Comparison of ENCODE assay signal across 8 mouse cellular contexts in the genomic region with DNA sequence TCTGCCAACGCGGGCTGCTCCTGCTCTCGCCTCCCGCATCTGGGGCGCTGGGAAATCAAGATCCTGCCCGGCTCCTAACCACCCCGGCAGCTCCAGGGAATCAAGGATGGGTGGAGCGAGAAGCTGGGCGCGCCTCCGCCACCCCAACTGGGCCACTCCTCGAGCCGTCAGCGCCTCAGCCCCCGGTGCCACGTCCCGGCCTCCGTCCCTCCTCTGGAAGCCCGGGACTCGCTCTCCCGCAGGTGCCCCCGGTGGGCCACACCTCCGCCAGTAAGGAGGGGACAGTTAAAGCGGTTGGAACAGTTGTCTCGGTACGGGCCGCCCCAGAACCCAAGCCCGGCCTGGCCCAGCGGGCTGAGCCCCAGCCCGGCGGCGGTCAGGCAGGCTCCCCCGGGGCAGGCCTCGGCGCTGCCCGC. TPM values are rescaled to one million over a fixed set of nuclear protein-coding genes. Genes with fewer than 3 reads are reported as not detected.
DNase-seq lines count a peak whose midpoint lies in the region; ATAC-seq and TF ChIP-seq lines count a peak whose summit lies in the region.

No protein-coding gene starts in this region.

- H3K4me2 ChIP-seq in embryonic facial prominence, embryonic 14.5 days (ENCODE audit: low read depth, low read length) = peak overlapping the region; percentile 88
- peak overlapping the region; percentile 64 for H3K4me2 ChIP-seq in heart, embryonic 11.5 days
- H3K4me2 ChIP-seq in lung, embryonic 16.5 days (ENCODE audit: low read depth, low read length) = peak overlapping the region; percentile 80

- H3K79me2 ChIP-seq in C2C12 (ENCODE audit: control insufficient read depth, insufficient read depth) = peaks cover 50% of the 10 kb centered on the region

- peak; percentile 46 for ATAC-seq in embryonic facial prominence, embryonic 14.5 days (ENCODE audit: low read depth)
- ATAC-seq in heart, embryonic 11.5 days (replicated peaks; ENCODE audit: insufficient number of reproducible peaks, low FRiP score, low TSS enrichment) = peak; percentile 47
- ATAC-seq in lung, embryonic 16.5 days (ENCODE audit: low read depth) = peak; percentile 70

- H3K36me3 ChIP-seq in C2C12 (ENCODE audit: control insufficient read depth, insufficient read depth) = no peaks in the 10 kb centered on the region
- no peaks in the 10 kb centered on the region for H3K36me3 ChIP-seq in embryonic facial prominence, embryonic 14.5 days (ENCODE audit: control insufficient read depth, insufficient read depth, low read length)
- H3K36me3 ChIP-seq in heart, embryonic 11.5 days (ENCODE audit: control insufficient read depth, insufficient read depth, low read length) = no peaks in the 10 kb centered on the region; the same call in 1 of the 2 replicates
- no peaks in the 10 kb centered on the region for H3K36me3 ChIP-seq in lung, embryonic 16.5 days (ENCODE audit: control insufficient read depth, insufficient read depth, low read length)

- H3K79me3 ChIP-seq in C2C12 (ENCODE audit: low read depth) = peaks cover 47% of the 10 kb centered on the region

- H3K27me3 ChIP-seq in C2C12 (ENCODE audit: control insufficient read depth, insufficient read depth, insufficient read length) = no peaks in the 10 kb centered on the region
- no peaks in the 10 kb centered on the region; the same call in 1 of the 2 replicates for H3K27me3 ChIP-seq in embryonic facial prominence, embryonic 14.5 days (replicated peaks; ENCODE audit: control insufficient read depth, insufficient read depth, low read length)
- H3K27me3 ChIP-seq in heart, embryonic 11.5 days (ENCODE audit: control insufficient read depth, insufficient read depth, low read length) = no peaks in the 10 kb centered on the region
- H3K27me3 ChIP-seq in lung, embryonic 16.5 days (ENCODE audit: control insufficient read depth, insufficient read depth, low read depth, low read length) = no peaks in the 10 kb centered on the region

- peak overlapping the region; percentile 78 for H3K4me3 ChIP-seq in C2C12 (ENCODE audit: insufficient read depth, poor library complexity, severe bottlenecking)
- peak overlapping the region; percentile 100 for H3K4me3 ChIP-seq in embryonic facial prominence, embryonic 14.5 days (ENCODE audit: low read depth, low read length)
- peak overlapping the region; percentile 99 for H3K4me3 ChIP-seq in heart, embryonic 11.5 days (ENCODE audit: low read depth, low read length)
- H3K4me3 ChIP-seq in lung, embryonic 16.5 days (ENCODE audit: low read length) = peak overlapping the region; percentile 98

- peak overlapping the region; percentile 99 for H3K9ac ChIP-seq in embryonic facial prominence, embryonic 14.5 days (ENCODE audit: low read depth, low read length)
- peak overlapping the region; percentile 96 for H3K9ac ChIP-seq in heart, embryonic 11.5 days (ENCODE audit: low read depth, low read length)
- peak overlapping the region; percentile 99 for H3K9ac ChIP-seq in lung, embryonic 16.5 days (ENCODE audit: low read length)

- peak overlapping the region; percentile 79 for H3ac ChIP-seq in C2C12 (ENCODE audit: control insufficient read depth, insufficient read length, low read depth)

- H3K9me3 ChIP-seq in embryonic facial prominence, embryonic 14.5 days (ENCODE audit: control insufficient read depth, low read length) = no peaks in the 10 kb centered on the region
- H3K9me3 ChIP-seq in heart, embryonic 11.5 days (replicated peaks; ENCODE audit: control insufficient read depth, low read length) = no peaks in the 10 kb centered on the region
- H3K9me3 ChIP-seq in lung, embryonic 16.5 days (ENCODE audit: control insufficient read depth, low read length) = no peaks in the 10 kb centered on the region

- WGBS in embryonic facial prominence, embryonic 14.5 days = 0% methylated on average over 20 of the region's 36 CpGs
- under 1% methylated on average over 36 of the region's 36 CpGs for WGBS in heart, embryonic 11.5 days (ENCODE audit: insufficient replicate concordance)
- 0% methylated on average over 36 of the region's 36 CpGs for WGBS in lung, embryonic 16.5 days

- peak overlapping the region; percentile 99 for H3K27ac ChIP-seq in embryonic facial prominence, embryonic 14.5 days (replicated peaks; ENCODE audit: low read depth, low read length)
- H3K27ac ChIP-seq in heart, embryonic 11.5 days (ENCODE audit: low read depth, low read length) = peak overlapping the region; percentile 99
- H3K27ac ChIP-seq in lung, embryonic 16.5 days (ENCODE audit: low read length) = peak overlapping the region; percentile 99

- TF ChIP-seq CTCF in C2C12 (IDR thresholded peaks at IDR 0.05; ENCODE audit: control insufficient read depth, insufficient read depth, insufficient read length) = no peak

- DNase-seq in R1 (ENCODE audit: low read depth, low spot score) = peak; percentile 83
- DNase-seq in embryonic facial prominence, embryonic 14.5 days (ENCODE audit: low spot score) = peak; percentile 78
- peak; percentile 84 for DNase-seq in kidney, postnatal 10 days
- peak; percentile 58 for DNase-seq in ovary, postnatal 14 days (ENCODE audit: low spot score)
- no peak for DNase-seq in B cell, adult 2 months

- H3K4me1 ChIP-seq in embryonic facial prominence, embryonic 14.5 days (ENCODE audit: control insufficient read depth, insufficient read depth, low read length) = peaks cover 19% of the 10 kb centered on the region
- H3K4me1 ChIP-seq in heart, embryonic 11.5 days (ENCODE audit: control insufficient read depth, insufficient read depth, low read length) = peaks cover 18% of the 10 kb centered on the region
- H3K4me1 ChIP-seq in lung, embryonic 16.5 days (replicated peaks; ENCODE audit: control insufficient read depth, insufficient read depth, low read length) = peaks cover 23% of the 10 kb centered on the region

TF ChIP-seq in C2C12, 6 proteins besides CTCF, POLR2A, EP300 and RAD21:
- TF ChIP-seq MYOG (IDR thresholded peaks at IDR 0.05; ENCODE audit: control insufficient read depth, extremely low read depth, insufficient read length) (no peak), CEBPB (IDR thresholded peaks at IDR 0.05; ENCODE audit: low read depth) (no peak), MYOD1 (IDR thresholded peaks at IDR 0.05; ENCODE audit: control insufficient read depth, insufficient read length, low read depth) (no peak), FOSL1 (IDR thresholded peaks at IDR 0.05; ENCODE audit: insufficient read depth, low read length, poor library complexity, severe bottlenecking) (no peak), MAX (IDR thresholded peaks at IDR 0.05) (no peak), USF1 (IDR thresholded peaks at IDR 0.05; ENCODE audit: low read depth) (no peak)

RNA-seq across cellular contexts. Expression of gene Ndel1, which starts 19.2 kb away (rescaled TPM):
- 27.9 TPM for polyA plus RNA-seq in C2C12 (2012; fragmentation: generic; extraction: Trizol)
- polyA plus RNA-seq in embryonic facial prominence, embryonic 14.5 days (2014; fragmentation: Nextera tagmentation; extraction: Ambion mirVana) = 90.0 and 95.4 TPM in 2 replicates
- 52.5 and 59.9 TPM in 2 replicates for polyA plus RNA-seq in heart, embryonic 11.5 days (2014; fragmentation: Nextera tagmentation; extraction: Ambion mirVana)
- polyA plus RNA-seq in lung, embryonic 16.5 days (2015; fragmentation: Nextera tagmentation; extraction: Ambion mirVana) = 73.5 and 83.8 TPM in 2 replicates

RNA-seq across cellular contexts. Expression of gene Rnf222, which starts 35.9 kb away (rescaled TPM):
- not detected for polyA plus RNA-seq in C2C12 (2012; fragmentation: generic; extraction: Trizol)
- polyA plus RNA-seq in embryonic facial prominence, embryonic 14.5 days (2014; fragmentation: Nextera tagmentation; extraction: Ambion mirVana) = 0.17 and 0.45 TPM in 2 replicates
- polyA plus RNA-seq in heart, embryonic 11.5 days (2014; fragmentation: Nextera tagmentation; extraction: Ambion mirVana) = 0.11 and 0.18 TPM in 2 replicates
- polyA plus RNA-seq in lung, embryonic 16.5 days (2015; fragmentation: Nextera tagmentation; extraction: Ambion mirVana) = 0.06 and 0.13 TPM in 2 replicates

RNA-seq across cellular contexts. Expression of gene Rpl26, which starts 48.9 kb away (rescaled TPM):
- polyA plus RNA-seq in C2C12 (2012; fragmentation: generic; extraction: Trizol) = 625 TPM
- 1,088 and 1,233 TPM in 2 replicates for polyA plus RNA-seq in embryonic facial prominence, embryonic 14.5 days (2014; fragmentation: Nextera tagmentation; extraction: Ambion mirVana)
- polyA plus RNA-seq in heart, embryonic 11.5 days (2014; fragmentation: Nextera tagmentation; extraction: Ambion mirVana) = 719 and 795 TPM in 2 replicates
- polyA plus RNA-seq in lung, embryonic 16.5 days (2015; fragmentation: Nextera tagmentation; extraction: Ambion mirVana) = 880 and 951 TPM in 2 replicates

Comparison
In these comparisons a context has a peak if more than half of its experiments do, and no peak if none do; other contexts are left out.
1. DNase-seq: peak in R1 (single experiment), embryonic facial prominence, embryonic 14.5 days (single experiment), kidney, postnatal 10 days (single experiment) and ovary, postnatal 14 days (single experiment); none in B cell, adult 2 months (0 of 2).
2. Peak in every context shown above with its lines, with median percentiles within 50 percentile points of each other: H3K4me3 ChIP-seq, ATAC-seq, H3K27ac ChIP-seq, H3K4me2 ChIP-seq and H3K9ac ChIP-seq.